Mouse (Mus musculus) small intestine, adult 2 months (tissue): ENCODE measurements at regions not wholly inside any gene's neighbourhood (a gene's known extent, or its start where the extent isn't known, plus 50 kb on each side); places are given as distances from the start of the nearest gene placed in this dataset.

ENCODE experiments used
- CTCF ChIP-seq: fragments of 200-500 bp; IDR thresholded peaks from 2 replicates; pipeline ENCODE4 v1.5.1; 2012; ENCODE audit warnings: low read depth, mild to moderate bottlenecking, control low read depth, inconsistent platforms, low read length, moderate library complexity, mixed read lengths; ENCODE audit not compliant: insufficient replicate concordance, insufficient read length; ENCODE audit errors: extremely low read depth
- POLR2A ChIP-seq: fragments of 200-500 bp; IDR thresholded peaks from 2 replicates; pipeline ENCODE4 v1.6.1; 2012; ENCODE audit warnings: low read depth, mild to moderate bottlenecking, control low read depth, inconsistent platforms, low read length, moderate library complexity

GRCm38 (mm10) chr9:113524307-113524706 lies 183.8 kb downstream of the Pdcd6ip start:
- TF ChIP-seq CTCF (no peak), POLR2A (no peak)
